Mouse (Mus musculus): ENCODE measurements at regions not wholly inside any gene's neighbourhood (a gene's known extent, or its start where the extent isn't known, plus 50 kb on each side); places are given as distances from the start of the nearest gene placed in this dataset.
"Not testable (repeated sequence)": the region's sequence is repeated elsewhere in the genome, so short reads cannot be mapped to it uniquely, and the experiment has no call there.

DNA sequence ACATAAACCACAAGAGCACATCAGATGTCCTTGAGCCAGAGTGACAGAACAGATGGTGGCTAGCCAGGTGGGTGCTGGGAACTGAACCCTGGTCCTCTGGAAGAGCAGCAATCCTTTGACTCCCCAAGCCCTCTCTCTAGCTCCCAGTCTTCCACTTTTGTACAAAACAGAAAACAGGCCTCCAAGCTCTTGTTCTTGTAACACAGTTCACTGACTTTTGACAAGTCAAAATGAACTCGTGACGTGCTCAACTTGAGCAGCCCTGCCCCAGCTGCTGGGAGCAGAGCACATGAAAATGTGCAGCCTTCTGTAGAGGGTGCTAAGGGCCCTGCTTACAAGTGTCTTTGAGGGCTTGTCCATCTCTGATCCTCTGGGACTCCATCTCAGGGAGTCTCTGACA lies 457.8 kb upstream of the Cdh5 start:
- no peak for DNase-seq (ENCODE audit: low spot score)

GRCm38 (mm10) chr8:103644106-103644505 lies 457.3 kb upstream of the Cdh5 start:
- no peak for DNase-seq (ENCODE audit: low spot score)

DNA sequence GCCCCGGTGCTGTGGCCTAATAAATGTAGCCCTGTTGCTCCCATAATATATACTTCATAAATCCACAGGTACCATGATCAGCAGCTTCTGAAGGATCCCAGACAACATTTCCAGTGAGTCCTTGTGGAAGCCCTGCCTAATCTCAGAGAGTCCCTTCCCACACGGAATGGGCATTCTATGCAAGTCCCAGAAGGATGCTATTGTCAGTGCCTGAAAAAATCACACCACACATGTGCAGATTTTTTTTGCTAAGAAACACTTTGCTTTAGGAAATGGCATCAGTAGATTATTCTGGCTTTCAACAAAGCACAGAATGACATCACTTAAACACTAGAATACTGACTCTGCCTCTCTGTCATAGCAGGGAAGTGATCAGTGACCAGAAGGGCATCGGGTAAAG lies 456.6 kb upstream of the Cdh5 start:
- no peak for DNase-seq (ENCODE audit: low spot score)

- no peak for DNase-seq (ENCODE audit: low spot score)
Observed at GRCm38 (mm10) chr8:103664796-103665195, 436.6 kb upstream of the Cdh5 start.

GRCm38 (mm10) chr8:103686233-103686632 lies 415.2 kb upstream of the Cdh5 start:
- DNase-seq (ENCODE audit: low spot score), result not testable (repeated sequence)

DNA sequence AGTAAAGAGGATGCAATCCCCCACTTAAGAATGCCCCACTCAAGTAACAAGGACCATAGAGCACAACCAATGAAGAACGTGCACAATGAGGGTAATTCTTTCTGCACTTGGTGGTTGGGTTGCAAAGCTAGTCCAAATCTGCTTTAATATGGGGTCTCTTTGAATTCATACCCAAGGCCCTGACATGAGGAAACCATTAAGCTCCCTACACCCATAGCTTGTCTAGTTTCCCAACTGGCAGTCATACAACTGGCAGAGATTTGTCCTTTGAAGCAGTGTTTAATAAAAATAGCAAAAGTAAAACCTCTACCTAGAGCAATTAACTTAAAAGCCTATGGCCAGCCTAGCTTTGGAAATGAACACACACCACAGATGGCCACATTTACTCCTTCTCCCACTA lies 411.0 kb upstream of the Cdh5 start:
- no peak for DNase-seq (ENCODE audit: low spot score)

DNA sequence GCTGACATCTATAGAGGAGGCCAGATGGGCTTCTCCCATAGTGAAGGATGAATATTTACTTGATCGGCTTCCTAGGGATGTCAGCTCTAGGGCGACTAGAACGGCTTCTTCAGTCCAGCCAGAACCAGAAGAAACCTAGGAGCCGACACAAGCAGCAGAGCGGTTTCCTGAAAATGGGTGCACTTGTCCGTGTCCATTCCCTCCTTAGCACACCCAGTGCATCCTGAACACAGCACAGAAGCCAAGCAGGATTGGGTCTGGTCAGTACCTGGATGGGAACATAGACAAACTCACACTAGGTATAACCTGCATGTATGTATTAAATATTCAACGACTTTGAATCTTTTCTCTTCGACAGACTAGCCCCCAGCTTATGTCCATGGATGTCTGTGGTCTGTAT lies 407.9 kb upstream of the Cdh5 start:
- no peak for DNase-seq (ENCODE audit: low spot score)

DNA sequence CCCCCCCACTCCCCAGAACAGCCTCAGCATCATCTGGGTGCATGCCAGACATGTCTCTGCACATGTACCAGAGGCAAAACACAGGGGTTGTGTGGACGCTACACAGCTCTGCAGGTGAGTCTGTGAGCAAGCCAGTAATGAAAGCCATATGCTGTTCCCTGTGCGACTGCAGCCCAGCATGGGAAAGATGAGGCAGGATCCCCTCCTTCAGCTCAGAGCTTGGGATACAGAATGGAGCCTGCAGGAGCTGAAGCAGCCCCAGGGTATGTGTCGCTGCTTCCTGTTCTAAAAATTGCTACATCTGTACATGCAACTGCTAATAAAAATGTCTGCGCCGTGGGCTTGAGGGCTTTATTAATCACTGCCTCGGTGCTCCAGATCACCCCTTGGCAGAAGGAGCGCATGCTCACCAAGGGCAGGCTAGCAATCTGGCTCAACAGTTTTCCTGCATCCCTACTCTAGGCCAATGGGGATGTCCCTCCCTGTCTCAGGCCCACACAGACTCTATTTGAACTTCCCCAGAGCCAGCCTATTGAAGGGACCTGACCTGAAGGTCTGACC lies 407.0 kb upstream of the Cdh5 start:
- DNase-seq (ENCODE audit: low spot score), result no peak

DNA sequence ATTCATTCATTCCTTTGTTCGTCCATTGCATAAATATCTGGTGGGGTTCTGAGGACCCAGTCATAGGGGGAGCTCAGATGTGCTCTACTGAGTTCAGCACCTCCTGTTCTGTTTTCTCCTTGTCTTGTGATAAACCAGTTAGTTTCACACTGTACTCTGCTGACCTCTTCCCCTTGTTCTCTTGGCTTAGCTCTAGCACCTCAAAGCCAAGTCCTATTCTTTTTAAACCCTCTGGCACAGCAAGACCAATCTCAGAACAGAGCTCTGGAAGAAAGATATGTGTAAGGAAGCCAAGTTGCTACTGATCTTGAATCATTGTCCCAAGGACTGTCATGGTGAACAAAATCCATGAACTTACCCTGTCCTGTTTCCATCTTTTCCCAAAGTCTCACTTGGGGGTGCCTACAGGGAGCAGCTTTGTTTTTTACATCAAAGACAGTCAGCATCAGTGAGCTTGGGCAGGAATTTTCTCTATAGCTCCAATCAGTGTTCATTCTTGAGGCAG lies 402.4 kb upstream of the Cdh5 start:
- no peak for DNase-seq (ENCODE audit: low spot score)

DNA sequence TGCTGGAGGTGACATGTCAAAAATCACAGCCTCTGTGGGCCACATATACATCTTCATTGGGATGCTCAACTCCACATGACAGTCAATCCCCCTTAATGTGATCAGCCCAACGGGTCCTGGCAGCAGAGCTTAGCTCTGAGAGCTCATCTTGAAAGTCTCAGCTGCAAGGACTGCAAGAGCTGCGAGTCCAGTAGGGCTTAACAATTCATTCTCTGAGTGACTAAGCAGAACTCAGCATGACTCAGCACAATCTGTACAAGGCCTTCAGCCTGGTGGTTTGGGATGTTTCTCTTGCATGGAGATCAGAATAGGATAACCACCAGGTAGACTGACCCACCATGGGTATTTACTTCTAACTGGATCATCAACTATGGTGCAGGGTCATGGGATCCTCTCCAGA lies 399.2 kb upstream of the Cdh5 start:
- DNase-seq (ENCODE audit: low spot score), result no peak

GRCm38 (mm10) chr8:103706084-103706483 lies 395.3 kb upstream of the Cdh5 start:
- peak; percentile 6 for DNase-seq (ENCODE audit: low spot score)

DNA sequence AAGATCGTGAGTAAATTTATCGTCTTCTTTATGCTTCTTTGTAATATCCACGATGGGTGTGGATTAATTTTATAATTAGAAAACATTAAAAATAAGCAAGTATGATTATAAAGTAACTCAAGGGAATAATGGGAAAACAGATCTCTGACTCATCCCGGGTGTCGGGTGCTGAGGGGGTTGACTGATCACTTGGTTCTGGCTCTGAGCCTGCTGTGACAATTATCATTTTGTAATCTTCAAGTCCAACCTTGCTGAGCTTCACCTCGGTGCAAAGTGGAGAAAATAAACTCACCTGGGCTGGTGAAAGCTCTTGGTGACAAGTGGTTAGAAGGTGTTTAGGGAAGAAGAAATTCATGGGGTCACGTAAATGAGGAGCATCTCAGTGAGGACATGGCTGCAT lies 390.6 kb upstream of the Cdh5 start:
- not testable (repeated sequence) for DNase-seq (ENCODE audit: low spot score)

GRCm38 (mm10) chr8:103717723-103718122 lies 383.7 kb upstream of the Cdh5 start:
- no peak for DNase-seq (ENCODE audit: low spot score)

GRCm38 (mm10) chr8:103733466-103733865 lies 368.0 kb upstream of the Cdh5 start:
- no peak for DNase-seq (ENCODE audit: low spot score)

- no peak for DNase-seq (ENCODE audit: low spot score)
Observed at GRCm38 (mm10) chr8:103738330-103738729, 363.1 kb upstream of the Cdh5 start.

GRCm38 (mm10) chr8:103741395-103741794 lies 360.0 kb upstream of the Cdh5 start:
- no peak for DNase-seq (ENCODE audit: low spot score)

DNA sequence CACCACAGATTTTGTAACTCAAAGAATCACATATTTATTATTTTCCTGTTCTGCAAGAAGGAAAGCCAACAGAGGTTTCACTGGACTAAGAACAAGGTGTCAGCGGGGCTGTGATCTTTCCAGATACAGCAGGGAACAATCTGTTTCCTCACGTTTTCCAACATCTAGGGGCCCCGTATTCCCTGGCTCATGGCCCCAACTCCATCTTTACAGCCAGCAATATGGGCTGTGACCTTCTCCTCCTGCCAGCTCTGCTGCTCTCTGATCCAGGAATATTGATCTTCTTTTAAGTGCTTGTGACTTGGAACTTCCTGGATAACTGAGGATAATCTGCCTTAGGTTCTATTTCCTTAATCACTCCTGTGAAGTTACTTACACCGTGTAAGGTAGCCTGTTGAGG lies 352.7 kb upstream of the Cdh5 start:
- no peak for DNase-seq (ENCODE audit: low spot score)

DNA sequence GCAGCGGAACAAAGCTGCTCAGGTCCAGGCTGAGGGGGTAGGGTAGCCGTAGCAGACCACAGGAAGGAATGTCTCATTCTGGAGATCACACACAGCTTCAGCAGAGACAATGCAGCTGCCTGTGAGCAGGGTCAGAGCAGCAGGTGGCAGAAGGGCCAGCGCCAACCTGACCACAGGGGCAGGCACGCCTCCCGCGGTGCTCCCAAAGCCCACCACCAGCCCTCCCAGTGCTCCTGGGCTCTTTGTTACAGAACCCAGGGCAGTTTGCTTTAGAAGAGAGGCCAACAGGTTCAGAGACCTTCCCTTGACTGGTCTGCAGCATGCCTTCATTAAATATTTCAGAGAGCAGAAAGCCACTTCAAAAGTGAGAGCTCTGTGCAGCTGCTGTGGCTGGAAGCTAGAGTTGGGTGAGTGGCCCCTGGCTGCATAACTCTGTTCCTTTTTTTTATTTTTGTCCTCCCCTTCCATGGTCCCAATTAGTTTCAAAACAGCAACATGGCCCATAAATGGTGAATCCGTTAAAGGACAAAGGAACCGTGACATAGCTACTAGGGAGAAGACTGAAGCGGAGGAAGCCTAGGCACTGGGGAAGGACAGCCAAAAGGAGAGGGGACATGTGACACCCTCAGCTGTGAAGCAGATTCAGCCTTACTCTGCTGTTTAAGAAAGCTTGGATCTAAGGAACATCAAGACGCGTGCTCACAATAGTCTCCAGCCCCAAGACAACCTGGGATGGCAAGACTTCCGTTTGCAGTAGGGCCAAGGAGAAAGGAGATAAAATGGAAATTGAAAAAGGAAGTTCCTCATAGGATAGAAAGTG lies 350.9 kb upstream of the Cdh5 start:
- DNase-seq (ENCODE audit: low spot score), result no peak

GRCm38 (mm10) chr8:103751161-103751560 lies 350.3 kb upstream of the Cdh5 start:
- DNase-seq (ENCODE audit: low spot score), result no peak

DNA sequence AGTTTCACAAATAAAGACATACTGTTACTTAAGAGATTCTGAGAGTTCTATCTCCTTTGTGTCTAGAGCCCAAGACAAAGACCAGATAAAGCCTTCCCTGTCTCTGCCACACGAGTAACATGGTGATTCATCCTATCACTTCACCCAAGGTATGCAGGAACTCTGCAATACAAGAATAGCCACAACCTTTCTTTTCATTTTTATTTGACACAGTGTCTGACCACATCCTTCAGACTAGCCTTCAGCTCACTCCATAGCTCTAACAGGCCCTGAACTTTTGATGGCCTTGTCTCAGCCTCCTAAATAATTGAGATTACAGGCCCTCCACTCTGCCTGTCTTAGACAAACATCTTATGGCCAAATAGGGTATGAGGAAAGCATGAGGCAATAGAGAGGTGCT lies 337.6 kb upstream of the Cdh5 start:
- no peak for DNase-seq (ENCODE audit: low spot score)

- no peak for DNase-seq (ENCODE audit: low spot score)
Observed at GRCm38 (mm10) chr8:103779658-103780057, 321.8 kb upstream of the Cdh5 start.

- no peak for DNase-seq (ENCODE audit: low spot score)
Observed at GRCm38 (mm10) chr8:103788308-103788707, 313.1 kb upstream of the Cdh5 start.

GRCm38 (mm10) chr8:103793331-103793730 lies 308.1 kb upstream of the Cdh5 start:
- no peak for DNase-seq (ENCODE audit: low spot score)

- DNase-seq (ENCODE audit: low spot score), result not testable (repeated sequence)
Observed at GRCm38 (mm10) chr8:103798630-103799029, 302.8 kb upstream of the Cdh5 start.

Measured in ovary, adult 18-20 months (tissue).